Mouse (Mus musculus): ENCODE data around the gene Dis3l2. TPM values are rescaled to one million over a fixed set of nuclear protein-coding genes. Genes with fewer than 3 reads are reported as not detected.

Dis3l2 gene
- polyA plus RNA-seq, 1 experiment, result 6.6 TPM

DNA sequence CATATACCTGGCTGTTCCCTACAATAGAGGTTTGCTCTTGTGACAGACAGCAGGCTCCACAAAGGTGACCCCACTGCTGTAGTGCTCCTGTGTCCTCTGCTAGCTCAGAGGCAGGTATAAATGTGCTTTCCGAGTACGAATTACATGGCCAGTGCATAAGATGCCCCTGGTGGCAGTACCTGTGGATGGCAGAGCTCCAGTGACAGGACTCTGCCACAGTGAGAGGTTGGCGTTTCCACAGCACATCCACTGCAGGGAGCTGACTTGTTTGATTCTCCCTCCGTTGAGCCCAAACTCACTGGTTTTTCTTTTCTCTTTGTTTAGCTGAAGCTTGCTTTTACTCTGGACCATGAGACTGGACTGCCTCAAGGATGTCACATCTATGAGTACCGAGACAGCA is 317.1 kb downstream of the Dis3l2 start:
- Histone ChIP-seq H3K36me3 (ENCODE audit: control insufficient read depth, insufficient read depth) (peaks cover 8% of the 10 kb centered on the region), H3K79me3 (ENCODE audit: low read depth) (no peaks in the 10 kb centered on the region), H3ac (ENCODE audit: control insufficient read depth, insufficient read length, low read depth) (no peak overlapping the region), H3K27me3 (ENCODE audit: control insufficient read depth, insufficient read depth, insufficient read length) (no peaks in the 10 kb centered on the region), H3K4me3 (ENCODE audit: insufficient read depth, poor library complexity, severe bottlenecking) (no peak overlapping the region), H3K79me2 (ENCODE audit: control insufficient read depth, insufficient read depth) (no peaks in the 10 kb centered on the region)
- no peak for TF ChIP-seq MYOD1 (IDR thresholded peaks at IDR 0.05; ENCODE audit: control insufficient read depth, insufficient read length, low read depth)
- no peak for TF ChIP-seq FOSL1 (IDR thresholded peaks at IDR 0.05; ENCODE audit: insufficient read depth, low read length, poor library complexity, severe bottlenecking)
- no peak for TF ChIP-seq MYOG (IDR thresholded peaks at IDR 0.05; ENCODE audit: control insufficient read depth, extremely low read depth, insufficient read length)
- TF ChIP-seq CEBPB (IDR thresholded peaks at IDR 0.05; ENCODE audit: low read depth), result no peak
- no peak for TF ChIP-seq USF1 (IDR thresholded peaks at IDR 0.05; ENCODE audit: low read depth)
- no peak for TF ChIP-seq MAX (IDR thresholded peaks at IDR 0.05)
- no peak for TF ChIP-seq CTCF (IDR thresholded peaks at IDR 0.05; ENCODE audit: control insufficient read depth, insufficient read depth, insufficient read length)

DNA sequence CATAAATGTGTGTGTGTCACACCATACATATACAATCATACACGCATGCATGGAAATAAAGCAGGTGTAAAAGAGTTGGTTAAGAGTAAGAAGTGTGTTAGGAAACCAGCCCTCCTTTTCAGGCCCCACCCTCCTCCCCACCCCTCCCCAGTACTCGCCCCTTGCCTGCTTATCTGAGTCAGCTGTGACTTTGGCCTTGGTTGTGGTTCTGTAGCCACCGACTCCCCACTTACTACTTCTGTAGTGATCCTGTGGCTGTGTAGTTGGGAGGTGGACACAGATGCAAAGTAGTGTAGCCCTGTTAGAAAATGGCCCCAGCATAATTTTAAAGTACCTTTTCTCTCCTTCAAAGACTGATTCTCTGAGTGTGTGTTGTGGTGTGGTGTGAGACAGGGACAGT is 318.0 kb downstream of the Dis3l2 start:
- Histone ChIP-seq H3K79me2 (ENCODE audit: control insufficient read depth, insufficient read depth) (no peaks in the 10 kb centered on the region), H3K27me3 (ENCODE audit: control insufficient read depth, insufficient read depth, insufficient read length) (no peaks in the 10 kb centered on the region), H3K36me3 (ENCODE audit: control insufficient read depth, insufficient read depth) (peaks cover 8% of the 10 kb centered on the region), H3K79me3 (ENCODE audit: low read depth) (no peaks in the 10 kb centered on the region), H3ac (ENCODE audit: control insufficient read depth, insufficient read length, low read depth) (no peak overlapping the region), H3K4me3 (ENCODE audit: insufficient read depth, poor library complexity, severe bottlenecking) (no peak overlapping the region)
- TF ChIP-seq USF1 (IDR thresholded peaks at IDR 0.05; ENCODE audit: low read depth) (no peak), FOSL1 (IDR thresholded peaks at IDR 0.05; ENCODE audit: insufficient read depth, low read length, poor library complexity, severe bottlenecking) (no peak), MAX (IDR thresholded peaks at IDR 0.05) (no peak), CTCF (IDR thresholded peaks at IDR 0.05; ENCODE audit: control insufficient read depth, insufficient read depth, insufficient read length) (no peak), MYOD1 (IDR thresholded peaks at IDR 0.05; ENCODE audit: control insufficient read depth, insufficient read length, low read depth) (no peak), CEBPB (IDR thresholded peaks at IDR 0.05; ENCODE audit: low read depth) (no peak), MYOG (IDR thresholded peaks at IDR 0.05; ENCODE audit: control insufficient read depth, extremely low read depth, insufficient read length) (no peak)

DNA sequence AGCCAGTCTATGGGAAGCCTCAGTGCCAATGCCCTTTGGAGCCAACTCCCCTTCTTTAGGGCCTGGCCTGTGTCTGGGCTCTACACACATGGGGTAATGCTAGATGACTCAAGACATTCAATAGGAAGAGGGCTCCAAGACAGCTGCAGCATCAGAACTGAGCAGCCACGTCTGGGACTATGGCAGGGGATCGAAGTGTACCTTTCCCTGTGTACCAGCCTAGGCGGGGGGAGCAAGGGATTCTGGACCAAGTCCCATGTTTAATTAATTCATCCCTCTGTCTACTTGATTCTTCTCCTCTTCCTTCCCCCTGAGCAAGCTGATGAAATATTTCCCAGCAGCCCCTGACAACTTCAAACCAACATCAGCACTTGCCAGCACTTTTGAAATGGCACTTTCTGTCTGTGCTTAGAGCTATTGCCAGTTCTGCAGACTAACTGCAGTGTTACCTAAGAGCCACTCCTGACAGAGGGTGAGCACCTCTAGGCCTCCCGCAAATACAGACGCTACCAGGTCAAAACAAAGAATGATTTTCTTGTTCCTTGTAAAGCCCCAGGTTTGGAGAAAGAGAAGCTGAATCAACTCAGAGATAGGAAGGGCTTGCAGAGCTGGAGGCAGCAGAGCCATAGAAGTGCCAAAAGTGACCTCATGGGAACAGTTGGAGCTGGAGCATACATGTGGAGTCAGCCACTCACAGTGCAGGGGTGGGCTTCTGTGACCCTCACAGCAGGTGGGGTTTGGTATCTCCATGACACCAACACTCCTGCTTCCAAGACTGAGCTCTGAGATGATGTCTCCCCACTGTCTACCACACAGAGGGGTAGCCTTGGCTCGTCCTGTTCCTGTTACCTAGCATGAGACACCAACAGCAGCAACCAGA is 319.9 kb downstream of the Dis3l2 start:
- TF ChIP-seq CEBPB (IDR thresholded peaks at IDR 0.05; ENCODE audit: low read depth), result no peak
- no peak for TF ChIP-seq FOSL1 (IDR thresholded peaks at IDR 0.05; ENCODE audit: insufficient read depth, low read length, poor library complexity, severe bottlenecking)
- no peak for TF ChIP-seq MYOG (IDR thresholded peaks at IDR 0.05; ENCODE audit: control insufficient read depth, extremely low read depth, insufficient read length)
- TF ChIP-seq MAX (IDR thresholded peaks at IDR 0.05), result no peak
- TF ChIP-seq CTCF (IDR thresholded peaks at IDR 0.05; ENCODE audit: control insufficient read depth, insufficient read depth, insufficient read length), result no peak
- no peak for TF ChIP-seq USF1 (IDR thresholded peaks at IDR 0.05; ENCODE audit: low read depth)
- no peak for TF ChIP-seq MYOD1 (IDR thresholded peaks at IDR 0.05; ENCODE audit: control insufficient read depth, insufficient read length, low read depth)
- Histone ChIP-seq H3K27me3 (ENCODE audit: control insufficient read depth, insufficient read depth, insufficient read length) (no peaks in the 10 kb centered on the region), H3K79me3 (ENCODE audit: low read depth) (no peaks in the 10 kb centered on the region), H3K4me3 (ENCODE audit: insufficient read depth, poor library complexity, severe bottlenecking) (no peak overlapping the region), H3K36me3 (ENCODE audit: control insufficient read depth, insufficient read depth) (peaks cover 8% of the 10 kb centered on the region), H3K79me2 (ENCODE audit: control insufficient read depth, insufficient read depth) (no peaks in the 10 kb centered on the region), H3ac (ENCODE audit: control insufficient read depth, insufficient read length, low read depth) (no peak overlapping the region)

DNA sequence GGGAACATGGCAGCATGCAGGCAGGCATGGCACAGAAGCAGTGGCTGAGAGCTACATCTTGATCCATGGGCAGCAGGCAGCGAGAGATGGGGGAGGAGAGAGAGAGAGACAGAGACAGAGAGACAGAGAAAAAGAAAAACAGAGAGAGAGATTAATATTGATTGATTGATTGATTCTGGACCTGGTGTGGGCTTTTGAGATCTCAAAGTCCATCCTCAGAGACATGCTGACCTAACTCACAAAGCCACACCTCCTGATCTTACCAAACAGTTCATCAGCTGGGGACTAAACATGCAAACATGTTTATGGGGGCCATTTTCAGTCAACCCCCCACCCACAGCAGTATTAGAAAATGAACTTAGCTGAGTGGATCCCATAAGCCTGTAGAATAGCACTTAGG is 321.4 kb downstream of the Dis3l2 start:
- H3K36me3 ChIP-seq (ENCODE audit: control insufficient read depth, insufficient read depth), result peaks cover 8% of the 10 kb centered on the region
- no peaks in the 10 kb centered on the region for H3K79me2 ChIP-seq (ENCODE audit: control insufficient read depth, insufficient read depth)
- no peaks in the 10 kb centered on the region for H3K27me3 ChIP-seq (ENCODE audit: control insufficient read depth, insufficient read depth, insufficient read length)
- no peak overlapping the region for H3K4me3 ChIP-seq (ENCODE audit: insufficient read depth, poor library complexity, severe bottlenecking)
- TF ChIP-seq USF1 (IDR thresholded peaks at IDR 0.05; ENCODE audit: low read depth), result no peak
- no peak for TF ChIP-seq MYOD1 (IDR thresholded peaks at IDR 0.05; ENCODE audit: control insufficient read depth, insufficient read length, low read depth)
- TF ChIP-seq CEBPB (IDR thresholded peaks at IDR 0.05; ENCODE audit: low read depth), result no peak
- no peak for TF ChIP-seq MAX (IDR thresholded peaks at IDR 0.05)
- no peak overlapping the region for H3ac ChIP-seq (ENCODE audit: control insufficient read depth, insufficient read length, low read depth)
- no peaks in the 10 kb centered on the region for H3K79me3 ChIP-seq (ENCODE audit: low read depth)

DNA sequence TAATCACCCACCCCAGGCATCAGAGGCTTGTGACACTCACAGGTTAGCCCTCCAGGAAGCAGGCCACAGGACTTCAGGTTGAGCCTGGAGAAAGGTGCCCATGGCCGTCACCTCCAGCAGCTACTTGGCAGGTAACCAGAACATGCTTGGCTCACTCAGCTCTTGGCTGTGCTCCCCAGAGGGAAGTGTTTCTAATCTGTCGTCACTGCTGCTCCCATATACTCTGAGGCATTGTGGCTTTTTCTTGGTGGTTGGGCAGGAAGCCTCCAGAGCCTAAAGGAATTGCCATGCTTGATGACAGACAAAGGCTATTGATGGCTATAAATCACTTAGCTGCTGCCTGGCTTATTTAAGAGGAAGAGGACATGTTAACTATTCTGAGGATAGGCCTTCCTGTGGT is 325.2 kb downstream of the Dis3l2 start:
- no peak overlapping the region for H3K4me3 ChIP-seq (ENCODE audit: insufficient read depth, poor library complexity, severe bottlenecking)
- TF ChIP-seq CTCF (IDR thresholded peaks at IDR 0.05; ENCODE audit: control insufficient read depth, insufficient read depth, insufficient read length) (no peak), MYOD1 (IDR thresholded peaks at IDR 0.05; ENCODE audit: control insufficient read depth, insufficient read length, low read depth) (no peak), MYOG (IDR thresholded peaks at IDR 0.05; ENCODE audit: control insufficient read depth, extremely low read depth, insufficient read length) (no peak), MAX (IDR thresholded peaks at IDR 0.05) (no peak), CEBPB (IDR thresholded peaks at IDR 0.05; ENCODE audit: low read depth) (no peak), FOSL1 (IDR thresholded peaks at IDR 0.05; ENCODE audit: insufficient read depth, low read length, poor library complexity, severe bottlenecking) (no peak), USF1 (IDR thresholded peaks at IDR 0.05; ENCODE audit: low read depth) (no peak)
- H3ac ChIP-seq (ENCODE audit: control insufficient read depth, insufficient read length, low read depth), result no peak overlapping the region
- H3K79me2 ChIP-seq (ENCODE audit: control insufficient read depth, insufficient read depth), result no peaks in the 10 kb centered on the region
- no peaks in the 10 kb centered on the region for H3K36me3 ChIP-seq (ENCODE audit: control insufficient read depth, insufficient read depth)
- H3K79me3 ChIP-seq (ENCODE audit: low read depth), result no peaks in the 10 kb centered on the region
- H3K27me3 ChIP-seq (ENCODE audit: control insufficient read depth, insufficient read depth, insufficient read length), result no peaks in the 10 kb centered on the region
